Mouse (Mus musculus): Measurements from ENCODE around the gene Sirt7.

Gene Sirt7

GRCm38 (mm10) chr11:120617519-120618112, 7.4 kb downstream of the Sirt7 start, which contains the start of gene Pcyt2:
Gene Pcyt2 (minus strand): TSS chr11:120617936.
- WGBS = under 1% methylated on average over 56 of the region's 56 CpGs

DNA sequence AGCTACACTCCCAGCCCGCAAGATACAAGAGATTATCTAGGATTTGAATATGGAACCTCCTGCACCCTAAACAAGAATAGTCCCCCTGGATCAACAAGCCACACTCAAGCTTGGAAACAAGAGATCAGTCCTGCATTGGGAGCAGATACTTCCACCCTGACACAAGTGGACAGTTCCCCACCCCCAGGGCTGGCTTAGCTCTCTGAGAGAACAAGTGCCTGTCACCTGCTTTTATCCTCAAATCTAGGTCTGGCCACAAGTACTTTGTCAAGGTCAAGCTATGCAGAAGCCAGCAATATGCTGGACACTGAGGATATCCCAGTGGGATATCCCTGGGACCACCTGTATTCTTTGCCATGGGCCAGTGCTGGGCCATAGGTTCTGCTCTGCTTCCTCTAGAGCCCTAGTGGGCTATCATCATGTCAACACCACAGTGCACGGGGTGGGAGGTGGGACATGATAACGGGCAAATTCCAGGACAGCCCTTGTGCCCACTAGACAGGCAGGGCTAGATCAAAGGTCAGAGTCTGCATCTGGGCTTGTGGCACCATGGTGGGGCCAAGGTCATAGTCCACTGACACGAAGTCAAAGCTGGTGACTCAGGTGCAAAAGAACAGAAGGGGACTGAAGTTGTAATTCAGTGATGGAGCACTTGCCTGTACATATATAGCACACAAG, 8.3 kb downstream of the Sirt7 start:
- 32% methylated on average over 4 of the region's 4 CpGs for WGBS

- WGBS = 71% methylated on average over 11 of the region's 11 CpGs
Measured at GRCm38 (mm10) chr11:120615606-120616203, 9.3 kb downstream of the Sirt7 start.

- 74% methylated on average over 6 of the region's 6 CpGs for WGBS
Measured at GRCm38 (mm10) chr11:120615167-120615566, 9.9 kb downstream of the Sirt7 start.

- 77% methylated on average over 8 of the region's 8 CpGs for WGBS
Measured at GRCm38 (mm10) chr11:120613976-120614375, 11.1 kb downstream of the Sirt7 start.

GRCm38 (mm10) chr11:120613481-120613972, 11.5 kb downstream of the Sirt7 start:
- WGBS = 88% methylated on average over 10 of the region's 10 CpGs

DNA sequence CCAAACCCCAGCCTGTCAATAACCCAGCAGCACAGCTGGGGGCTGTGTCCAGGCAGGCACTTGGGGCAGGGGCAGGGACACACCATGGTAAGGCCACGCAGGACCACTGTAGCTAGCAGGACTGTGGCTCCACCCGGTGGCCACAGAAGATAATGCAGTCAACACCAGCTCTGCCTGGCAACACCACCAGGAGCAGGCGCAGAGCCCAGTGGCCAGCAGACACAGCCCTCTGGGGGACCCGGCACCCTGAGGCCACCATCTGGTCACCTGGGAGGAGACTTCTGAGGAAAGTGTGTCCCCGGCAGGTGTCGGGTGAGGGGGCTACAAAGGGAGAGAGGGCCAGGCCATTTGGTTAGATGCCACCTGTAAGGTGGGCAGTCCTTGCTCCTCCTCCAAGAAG, 12.3 kb downstream of the Sirt7 start:
- WGBS = 37% methylated on average over 6 of the region's 6 CpGs

DNA sequence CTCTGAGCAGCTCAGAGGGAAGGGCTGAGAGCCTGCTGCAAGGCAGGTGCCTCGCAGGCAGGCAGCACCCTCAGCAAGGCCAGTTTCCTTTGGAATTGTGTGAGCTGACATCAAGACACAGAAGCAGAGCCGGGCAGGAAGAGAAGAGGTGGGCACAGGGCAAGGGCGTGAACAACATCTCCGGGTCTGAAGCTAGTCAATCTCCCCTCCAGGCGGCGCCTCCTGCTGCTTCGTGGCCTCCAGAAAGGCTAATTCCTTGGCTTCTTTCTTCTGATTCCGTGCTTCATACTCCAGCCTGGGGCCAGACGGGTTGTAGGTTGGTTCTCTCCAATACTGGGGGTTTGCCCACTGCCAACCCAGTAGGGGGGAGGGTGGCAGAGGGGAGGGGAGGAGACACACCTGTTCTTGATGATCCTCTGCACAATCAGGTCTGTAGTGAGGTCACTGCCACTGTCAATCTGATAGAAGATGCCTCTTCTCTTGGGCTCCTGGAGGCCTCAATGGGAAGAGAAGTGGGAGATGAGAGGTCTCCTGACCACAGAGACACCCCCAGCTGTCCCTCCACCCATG, 14.5 kb downstream of the Sirt7 start:
- 72% methylated on average over 9 of the region's 9 CpGs for WGBS

GRCm38 (mm10) chr11:120609250-120609649, 15.8 kb downstream of the Sirt7 start:
- WGBS = 40% methylated on average over 8 of the region's 8 CpGs

DNA sequence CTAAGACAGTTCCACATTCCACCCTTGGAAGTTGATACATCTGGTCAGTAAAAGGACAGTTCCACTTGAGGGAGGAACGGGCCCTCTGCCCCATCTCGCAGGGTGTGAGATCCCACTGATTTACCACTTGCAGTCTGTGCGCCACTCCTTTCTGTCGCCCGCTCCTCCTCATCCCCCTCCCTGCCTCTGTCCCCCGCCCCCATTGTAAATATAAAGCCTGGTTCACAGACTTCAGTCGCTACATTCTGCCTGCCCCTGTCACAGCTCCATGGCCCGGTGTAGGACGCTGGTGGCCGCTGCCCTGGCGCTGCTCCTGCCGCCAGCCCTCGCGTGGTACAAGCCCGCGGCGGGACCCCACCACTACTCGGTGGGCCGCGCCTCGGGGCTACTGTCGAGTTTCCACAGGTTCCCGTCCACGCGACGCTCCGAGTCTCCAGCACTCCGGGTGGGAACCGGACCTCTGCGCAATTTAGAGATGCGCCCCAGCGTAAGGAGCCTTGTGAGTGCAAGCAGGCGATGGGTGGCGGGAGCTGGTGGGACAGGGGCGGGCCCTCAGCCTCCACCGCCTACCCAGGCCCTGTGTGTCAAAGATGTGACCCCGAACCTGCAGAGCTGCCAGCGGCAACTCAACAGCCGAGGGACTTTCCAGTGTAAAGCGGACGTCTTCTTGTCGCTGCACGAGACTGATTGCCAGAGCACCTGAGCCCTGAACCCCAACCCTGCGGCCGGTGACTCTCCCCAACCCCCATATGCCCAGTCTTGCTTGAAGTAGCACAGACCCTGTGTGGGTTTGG, 16.6 kb downstream of the Sirt7 start, which contains the start of gene Npb:
TSS of gene Npb (plus strand) at position 237 of the 794 bp plus-strand sequence.
- 14% methylated on average over 45 of the region's 45 CpGs for WGBS

DNA sequence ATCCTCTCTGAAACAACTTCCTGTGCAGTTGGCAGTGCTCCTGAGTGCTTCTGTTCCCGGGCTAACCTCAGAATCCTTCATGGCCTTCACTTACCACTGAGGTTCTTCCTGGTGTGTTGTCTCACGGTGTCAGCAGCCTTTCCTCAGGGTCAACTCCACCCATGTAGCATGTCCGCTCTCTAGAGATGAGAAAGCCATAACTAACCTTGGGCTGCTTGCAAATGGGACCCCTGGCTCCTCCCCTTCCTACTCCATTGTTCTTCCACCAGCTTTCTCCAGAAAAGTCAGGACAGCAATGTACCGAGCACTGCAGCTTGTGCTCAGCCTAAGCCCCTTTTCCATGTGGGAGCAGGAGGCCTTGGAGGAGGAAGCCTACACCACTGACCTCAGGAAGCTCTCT, 18.3 kb downstream of the Sirt7 start:
- 72% methylated on average over 4 of the region's 4 CpGs for WGBS

- 73% methylated on average over 7 of the region's 7 CpGs for WGBS
Measured at GRCm38 (mm10) chr11:120605667-120606066, 19.4 kb downstream of the Sirt7 start.

- WGBS = 79% methylated on average over 2 of the region's 2 CpGs
Measured at GRCm38 (mm10) chr11:120603545-120603944, 21.5 kb downstream of the Sirt7 start.

DNA sequence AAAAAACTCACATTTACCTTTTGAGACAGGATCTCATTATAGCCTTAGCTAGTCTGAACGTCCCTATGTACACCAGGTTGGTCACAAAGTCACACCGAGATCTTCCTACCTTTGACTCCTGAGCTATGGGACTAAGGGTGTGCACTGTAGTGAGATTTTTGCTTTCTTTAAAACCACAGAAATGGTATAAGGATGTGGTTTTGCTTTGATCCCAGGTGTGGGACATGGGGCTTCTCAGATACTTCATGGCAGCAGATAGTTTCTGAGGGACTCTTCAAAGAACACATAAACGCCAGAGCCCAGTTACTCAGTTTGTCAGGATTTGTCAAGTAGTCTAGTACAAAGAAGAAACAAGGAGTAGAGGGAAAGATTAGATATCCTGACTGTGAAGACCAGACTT, 24.3 kb downstream of the Sirt7 start:
- 93% methylated on average over 3 of the region's 3 CpGs for WGBS

- WGBS = 36% methylated on average over 17 of the region's 17 CpGs
Measured at GRCm38 (mm10) chr11:120598990-120599549, 26.0 kb downstream of the Sirt7 start.

GRCm38 (mm10) chr11:120598283-120598989, 26.6 kb downstream of the Sirt7 start, which contains the start of the genes Alyref and Anapc11:
Gene Alyref (minus strand): TSS chr11:120598365.
Gene Anapc11 (plus strand): TSS chr11:120598421.
- under 1% methylated on average over 88 of the region's 88 CpGs for WGBS

DNA sequence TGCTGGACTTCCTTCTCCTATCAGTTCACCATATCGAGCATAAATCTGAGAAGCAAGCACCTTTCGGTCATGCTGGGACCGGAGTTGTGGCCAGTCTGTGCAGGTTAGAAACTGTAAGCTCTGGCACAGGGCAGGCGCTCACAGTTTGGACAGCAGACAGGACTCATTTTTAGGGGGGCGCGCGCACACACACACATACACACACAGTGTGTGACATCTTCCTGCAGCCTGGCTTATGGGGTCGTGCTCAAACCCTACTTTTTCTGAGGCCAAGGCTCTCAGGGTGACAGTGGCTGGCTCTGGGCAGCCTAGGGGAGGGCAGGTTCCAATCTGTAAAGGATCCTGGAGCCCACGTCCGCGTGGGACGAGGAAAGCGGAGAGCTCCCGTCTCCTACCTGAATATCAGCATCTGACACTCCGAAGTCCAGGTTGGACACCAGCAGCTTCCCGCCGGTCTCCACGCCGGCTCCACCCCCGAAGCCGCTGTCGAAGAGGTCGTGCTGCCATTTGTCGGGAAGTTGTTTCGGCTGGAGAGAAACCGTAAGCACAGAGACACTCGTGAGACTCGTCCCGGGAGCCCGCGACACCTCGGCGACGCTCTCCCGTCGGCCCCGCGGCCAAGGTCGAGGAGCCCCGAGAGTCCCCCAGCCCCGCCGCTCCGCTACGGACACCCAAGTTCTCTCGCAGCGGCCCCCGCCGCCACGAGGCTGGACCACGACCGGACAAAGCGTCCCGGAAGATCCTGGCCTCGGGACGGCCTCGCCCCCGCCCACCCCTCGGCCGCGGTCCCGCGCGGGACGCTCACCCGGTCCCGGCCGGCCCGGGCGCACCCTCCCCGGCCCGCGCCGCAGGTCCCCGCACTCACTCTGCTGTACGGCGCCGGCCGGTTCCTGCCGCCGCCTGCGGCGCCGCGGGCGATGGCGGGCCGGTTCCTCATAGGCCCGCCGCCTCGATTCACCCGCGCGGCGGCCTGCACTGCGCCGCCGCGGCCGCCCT, 27.5 kb downstream of the Sirt7 start:
- 4% methylated on average over 97 of the region's 99 CpGs for WGBS

- 84% methylated on average over 6 of the region's 6 CpGs for WGBS
Measured at GRCm38 (mm10) chr11:120588531-120588930, 36.5 kb downstream of the Sirt7 start.

GRCm38 (mm10) chr11:120583937-120584336, 41.1 kb downstream of the Sirt7 start:
- 97% methylated on average over 1 of the region's 1 CpGs for WGBS
